Mouse (Mus musculus): Measurements from ENCODE around the gene Gm38392.
"Not testable (repeated sequence)": the region's sequence is repeated elsewhere in the genome, so short reads cannot be mapped to it uniquely, and the experiment has no call there.

Gene Gm38392

GRCm38 (mm10) chr3:88287110-88287509, at the start of gene Gm38392:
Gm38392 (minus strand) TSS chr3:88287210.
- no peak for DNase-seq (ENCODE audit: low read depth, low spot score)

DNA sequence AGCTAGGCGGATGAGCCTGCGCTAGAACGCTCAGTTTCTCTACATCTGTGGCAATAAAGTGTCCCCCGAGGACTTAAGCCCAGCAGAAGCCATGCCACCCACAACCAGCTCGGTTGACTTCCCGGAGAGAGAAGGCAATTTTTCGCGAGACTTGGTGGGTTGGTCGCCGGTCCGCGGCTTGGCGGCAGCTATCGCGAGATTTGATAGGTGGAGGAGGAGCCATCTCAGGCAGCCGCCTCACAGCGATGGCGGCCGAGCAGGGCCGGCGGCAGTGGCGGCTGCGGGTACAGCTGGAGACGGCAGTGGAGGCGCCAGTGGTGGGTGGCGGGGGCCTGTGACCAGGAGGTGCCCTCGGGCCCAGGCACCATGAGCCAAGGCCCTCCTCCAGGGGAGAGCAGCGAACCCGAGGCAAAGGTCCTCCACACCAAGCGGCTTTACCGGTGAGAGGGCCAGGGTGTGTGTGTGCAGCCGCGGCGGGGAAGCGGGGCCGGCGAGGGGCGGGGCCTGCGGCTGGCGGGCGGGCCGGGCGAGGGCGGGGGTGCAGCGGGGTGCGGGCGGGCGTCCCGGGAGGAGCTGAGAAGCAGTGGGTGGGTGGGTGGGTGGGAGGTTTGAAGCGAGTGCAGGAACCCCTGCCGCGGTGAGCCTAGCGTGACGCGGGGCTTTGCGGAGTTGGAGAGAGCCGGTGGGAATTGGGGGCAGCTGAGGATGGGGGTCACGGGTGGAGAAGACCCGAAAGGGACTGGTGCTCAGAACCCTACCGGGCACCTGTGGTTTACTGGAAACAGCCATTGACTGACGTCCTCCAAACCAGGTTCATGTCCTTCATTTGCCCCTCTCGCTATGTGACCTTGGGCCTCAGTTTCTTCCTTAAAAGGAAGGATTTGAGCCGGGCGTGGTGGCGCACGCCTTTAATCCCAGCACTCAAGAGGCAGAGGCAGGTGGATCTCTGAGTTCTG, 49.3 kb upstream of the Gm38392 start, which contains the start of the genes Tmem79 and Smg5:
TSS of gene Tmem79 (minus strand) at position 91 of the 956 bp plus-strand sequence.
TSS of gene Smg5 (plus strand) at position 203 of the 956 bp plus-strand sequence.
- peak; percentile 97 for DNase-seq (ENCODE audit: low read depth, low spot score)

DNA sequence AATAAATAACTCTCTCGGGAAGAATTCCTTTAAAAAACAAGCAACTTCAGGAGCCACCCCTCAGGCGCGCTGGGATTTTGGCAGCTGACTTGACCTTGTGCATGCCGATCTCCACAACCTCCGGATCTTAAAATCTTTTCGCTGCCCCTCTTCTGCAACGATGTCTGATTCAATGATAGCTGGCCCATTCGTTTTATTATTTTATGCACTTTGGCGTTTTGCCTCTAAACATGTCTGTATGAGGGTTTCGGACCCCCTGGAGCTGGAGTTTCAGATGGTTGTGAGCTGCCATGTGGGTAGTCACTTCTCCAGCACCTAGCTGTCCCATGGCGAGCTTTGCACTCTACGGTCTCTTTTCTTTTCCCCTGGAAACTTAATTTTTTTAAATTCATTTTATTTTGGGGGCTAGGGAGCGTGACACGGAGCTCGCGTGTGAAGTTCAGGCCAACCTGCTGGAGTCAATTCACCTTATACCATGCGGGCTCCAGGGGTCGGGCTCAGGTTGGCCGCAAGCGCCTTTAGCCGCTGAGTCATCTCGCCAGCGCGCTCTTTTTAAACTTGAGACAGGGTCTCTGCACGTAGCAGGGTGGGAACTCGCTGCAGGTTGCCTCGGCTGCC, 48.5 kb upstream of the Gm38392 start:
- DNase-seq (ENCODE audit: low read depth, low spot score), result peak; percentile 40

DNA sequence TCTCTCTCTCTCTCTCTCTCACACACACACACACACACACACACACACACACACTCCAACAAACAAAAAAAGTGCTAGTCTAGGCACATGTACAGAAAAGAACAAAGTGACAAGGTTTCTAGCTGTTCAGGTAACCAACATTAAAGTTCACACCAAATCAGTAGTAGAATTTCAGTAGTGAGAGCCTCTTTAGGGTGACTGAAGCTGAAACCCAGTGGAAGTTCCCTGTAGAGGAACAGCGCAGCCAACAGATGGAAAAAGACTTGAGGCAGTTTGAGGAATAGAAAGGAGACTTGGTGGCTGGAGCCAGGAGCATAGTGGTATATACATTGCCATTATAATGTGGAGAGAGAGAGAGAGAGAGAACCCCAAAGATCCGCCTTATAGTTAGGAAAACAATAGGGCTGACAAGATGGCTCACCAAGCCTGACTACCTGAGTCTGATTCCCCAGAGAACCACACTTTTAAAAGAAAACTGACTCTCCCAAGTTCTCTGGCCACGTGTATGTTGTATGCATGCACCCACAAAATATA, 48.0 kb upstream of the Gm38392 start:
- DNase-seq (ENCODE audit: low read depth, low spot score), result no peak

DNA sequence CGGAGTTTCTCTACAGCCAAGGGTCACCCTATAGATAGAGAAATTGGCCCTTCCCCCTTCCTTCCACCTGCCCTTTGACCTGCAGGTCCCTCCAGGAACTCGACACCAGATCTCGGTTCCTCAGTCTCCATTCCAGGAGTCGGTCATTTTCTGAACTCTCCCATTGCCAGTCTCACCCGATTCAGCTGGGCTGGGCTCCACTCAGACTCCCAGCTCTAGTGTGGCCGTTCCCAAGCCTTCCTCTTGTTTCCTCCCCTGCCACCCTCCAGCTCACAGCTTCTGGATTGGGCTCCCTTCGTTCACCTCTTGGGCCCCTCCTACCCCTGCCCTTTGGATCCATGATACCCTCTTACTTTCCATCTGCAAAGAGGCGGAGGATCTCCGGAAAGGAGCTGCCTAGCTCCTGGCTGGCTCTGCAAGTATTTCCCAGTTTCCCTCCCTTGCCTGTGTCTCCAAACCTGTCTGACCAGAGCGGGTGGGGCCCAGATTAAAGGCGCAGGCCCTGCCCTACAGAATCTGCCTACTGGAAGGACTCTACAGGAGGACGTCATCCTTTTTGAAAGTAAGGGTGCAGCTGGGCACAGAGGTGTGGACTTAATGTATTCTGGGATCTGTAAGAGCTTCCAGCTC, 47.1 kb upstream of the Gm38392 start:
- peak; percentile 74 for DNase-seq (ENCODE audit: low read depth, low spot score)

DNA sequence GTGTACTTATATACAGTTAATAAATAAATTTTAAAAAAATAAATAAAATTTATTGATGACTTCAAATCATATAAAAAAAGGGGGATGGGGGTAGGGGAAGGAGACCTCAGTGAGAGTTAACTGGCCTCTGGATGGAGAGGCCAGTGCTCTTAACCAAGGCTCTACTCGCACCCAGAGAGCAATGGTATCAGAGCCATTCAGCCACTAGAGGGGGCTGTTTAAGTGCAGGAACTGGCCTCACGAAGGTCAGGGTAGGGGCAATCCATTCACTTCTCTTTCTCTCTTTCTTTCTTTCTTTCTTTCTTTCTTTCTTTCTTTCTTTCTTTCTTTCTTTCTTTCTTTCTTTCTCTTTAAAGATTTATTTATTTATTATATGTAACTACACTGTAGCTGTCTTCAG, 44.3 kb upstream of the Gm38392 start:
- DNase-seq (ENCODE audit: low read depth, low spot score), result peak; percentile 76

- no peak for DNase-seq (ENCODE audit: low read depth, low spot score)
These were observed 41.9 kb upstream of the Gm38392 start for GRCm38 (mm10) chr3:88328956-88329355.

GRCm38 (mm10) chr3:88324951-88325405, 38.0 kb upstream of the Gm38392 start, which contains the start of gene Glmp:
Glmp (plus strand) TSS chr3:88325023.
- peak; percentile 77 for DNase-seq (ENCODE audit: low read depth, low spot score)

- no peak for DNase-seq (ENCODE audit: low read depth, low spot score)
These were observed 12.2 kb upstream of the Gm38392 start for GRCm38 (mm10) chr3:88299172-88299571.

DNA sequence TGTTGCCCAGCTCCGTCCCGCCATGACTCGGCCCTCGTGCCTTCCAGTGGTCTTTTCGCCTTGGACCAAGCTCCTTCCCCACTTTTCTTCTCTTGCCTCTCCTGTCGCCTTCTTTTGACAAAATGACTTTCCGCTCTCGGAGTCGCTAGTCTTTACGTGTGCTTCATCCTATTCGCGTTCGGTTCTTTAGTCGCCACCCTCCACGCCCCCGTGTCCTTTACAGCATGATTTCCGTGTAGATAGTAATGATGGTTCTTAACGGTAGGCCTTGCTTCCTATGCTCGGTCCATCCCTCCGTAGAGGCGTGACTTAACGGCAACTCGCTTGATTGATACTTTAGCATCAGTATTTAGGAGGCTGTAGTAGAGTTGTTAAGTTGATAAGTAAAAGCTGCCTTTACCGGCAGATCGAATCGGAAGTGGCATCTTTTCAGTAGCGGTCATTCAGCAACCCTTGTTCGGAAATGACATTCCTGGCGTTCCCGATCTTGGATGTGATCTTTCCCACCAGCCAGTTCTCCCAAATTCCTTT, 10.4 kb upstream of the Gm38392 start:
- peak; percentile 44 for DNase-seq (ENCODE audit: low read depth, low spot score)

DNA sequence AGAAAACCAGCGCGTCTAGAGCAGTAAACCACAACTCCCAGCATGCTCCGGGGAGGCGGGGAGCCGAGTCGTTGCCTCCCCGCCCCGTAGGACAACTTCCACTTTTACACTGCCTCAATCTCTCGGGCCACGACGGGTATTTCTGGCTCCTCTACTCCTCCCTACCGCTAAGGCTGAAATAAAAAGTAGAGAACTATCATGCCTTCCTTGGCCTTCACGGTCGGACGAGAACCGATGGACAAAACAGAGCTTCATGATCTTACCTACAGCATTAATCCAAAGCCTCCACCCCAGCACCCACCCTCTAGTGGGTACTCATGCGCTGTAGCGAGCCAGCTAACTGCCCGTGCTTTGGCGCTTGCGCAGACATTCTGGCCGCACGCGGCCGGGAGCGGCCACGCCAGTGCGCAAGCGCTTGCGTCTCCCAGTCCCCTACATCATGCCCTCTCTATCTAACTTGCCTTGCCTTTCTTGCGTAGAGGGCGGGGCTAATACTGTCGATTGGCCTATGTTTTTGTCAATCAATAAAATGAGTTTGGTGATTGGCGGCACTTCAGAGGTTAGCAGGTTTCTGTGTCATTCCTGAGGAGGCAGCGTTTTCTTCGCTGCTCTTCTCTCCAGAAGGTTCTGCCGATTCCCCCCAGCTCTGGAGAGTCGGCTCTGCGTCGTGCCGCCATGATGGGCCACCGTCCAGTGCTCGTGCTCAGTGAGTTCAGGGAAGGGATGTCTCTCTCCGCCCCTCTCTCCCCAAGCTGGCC, 9.7 kb upstream of the Gm38392 start, which contains the start of the genes Tsacc and Cct3:
TSS of gene Tsacc (minus strand) at position 439 of the 758 bp plus-strand sequence.
TSS of gene Cct3 (plus strand) at position 556 of the 758 bp plus-strand sequence.
- peak; percentile 100 for DNase-seq (ENCODE audit: low read depth, low spot score)

GRCm38 (mm10) chr3:88296110-88296560, 9.1 kb upstream of the Gm38392 start:
- no peak for DNase-seq (ENCODE audit: low read depth, low spot score)

DNA sequence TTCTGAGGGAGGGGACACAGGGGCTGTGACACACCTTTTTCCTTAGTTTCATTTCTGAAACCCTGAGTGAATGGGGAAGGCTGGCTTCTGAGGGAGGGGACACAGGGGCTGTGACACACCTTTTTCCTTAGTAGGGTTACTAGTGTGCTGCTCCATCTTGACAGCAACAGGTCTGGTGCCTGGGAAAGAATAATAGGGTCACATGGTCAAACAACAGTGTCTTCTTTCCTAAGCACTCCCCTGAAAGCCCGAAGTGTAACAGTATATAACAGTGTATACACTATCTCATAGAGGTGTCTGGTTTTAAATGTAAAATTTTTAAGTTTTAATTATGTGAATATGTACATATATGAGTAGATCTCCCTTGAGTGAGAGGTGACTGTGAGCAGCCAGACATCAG, 8.3 kb upstream of the Gm38392 start:
- not testable (repeated sequence) for DNase-seq (ENCODE audit: low read depth, low spot score)

GRCm38 (mm10) chr3:88291970-88292369, 5.0 kb upstream of the Gm38392 start:
- DNase-seq (ENCODE audit: low read depth, low spot score), result peak; percentile 72

GRCm38 (mm10) chr3:88288133-88288713, 1.2 kb upstream of the Gm38392 start:
- peak; percentile 73 for DNase-seq (ENCODE audit: low read depth, low spot score)

DNA sequence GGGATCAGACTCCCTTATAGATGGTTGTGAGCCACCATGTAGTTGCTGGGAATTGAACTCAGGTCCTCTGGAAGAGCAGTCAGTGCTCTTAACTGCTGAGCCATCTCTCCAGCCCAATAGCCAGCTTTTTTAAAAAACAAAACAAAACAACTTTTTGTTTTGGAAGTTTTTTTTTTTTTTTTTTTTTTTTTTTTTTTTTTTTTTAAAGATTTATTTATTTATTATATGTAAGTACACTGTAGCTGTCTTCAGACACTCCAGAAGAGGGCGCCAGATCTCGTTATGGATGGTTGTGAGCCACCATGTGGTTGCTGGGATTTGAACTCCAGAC, 1.5 kb downstream of the Gm38392 start:
- DNase-seq (ENCODE audit: low read depth, low spot score), result not testable (repeated sequence)

- DNase-seq (ENCODE audit: low read depth, low spot score), result peak; percentile 55
These were observed 2.0 kb downstream of the Gm38392 start for GRCm38 (mm10) chr3:88284815-88285564.

DNA sequence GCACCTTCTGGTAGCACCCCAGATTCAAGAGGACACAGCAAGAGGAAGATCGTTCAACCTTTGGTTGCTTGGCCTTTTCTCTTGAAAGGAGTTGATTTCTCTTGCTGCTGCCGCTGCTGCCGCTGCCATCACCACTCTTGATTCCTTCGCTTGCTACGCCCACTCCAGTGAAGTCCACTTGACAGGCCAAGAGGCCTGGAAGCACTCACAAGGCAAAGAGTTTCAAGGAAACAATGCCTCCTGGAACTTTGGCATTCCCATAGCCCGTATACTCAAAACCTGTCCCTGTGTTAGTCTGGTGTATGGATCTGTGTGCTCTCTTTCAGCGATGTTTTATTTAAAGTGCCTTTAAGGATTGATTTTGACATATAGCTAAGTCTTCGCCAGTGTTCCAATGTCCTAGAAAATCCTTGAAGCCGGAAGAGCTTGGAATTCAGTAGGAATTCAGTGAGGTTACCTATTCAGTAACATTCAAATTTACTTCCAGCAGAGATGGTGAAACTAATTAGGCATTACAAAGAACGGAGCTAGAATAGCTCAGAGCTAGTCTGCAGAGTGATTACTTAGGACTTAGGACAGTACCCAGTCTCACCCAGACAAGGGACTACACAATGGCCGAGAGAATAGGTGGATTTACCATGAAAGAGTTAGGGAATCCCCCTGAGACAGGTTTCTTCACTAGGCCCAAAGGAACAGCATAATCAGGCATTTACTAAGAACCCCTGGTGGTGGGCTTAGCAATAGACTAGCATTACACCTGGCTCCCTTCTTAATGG, 5.7 kb downstream of the Gm38392 start:
- DNase-seq (ENCODE audit: low read depth, low spot score), result peak; percentile 96

DNA sequence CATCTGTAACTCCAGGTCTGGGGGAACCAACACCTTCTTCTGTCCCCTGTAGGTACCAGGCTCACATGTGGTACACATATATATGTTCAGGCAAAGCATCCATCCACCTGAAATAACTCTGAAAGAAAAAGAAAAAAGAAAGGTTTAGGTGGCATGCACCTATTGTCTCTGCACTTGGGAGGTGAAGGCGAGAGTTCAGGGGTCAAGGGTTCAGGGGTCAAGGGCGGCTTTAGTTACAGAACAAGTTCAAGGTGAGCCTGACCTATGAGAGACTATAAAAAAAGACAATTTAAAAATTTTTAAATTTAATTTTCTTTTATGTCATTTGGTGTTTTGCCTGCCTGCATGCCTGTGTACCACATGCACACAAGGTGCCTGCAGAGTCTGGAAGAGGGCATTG, 7.0 kb downstream of the Gm38392 start:
- peak; percentile 67 for DNase-seq (ENCODE audit: low read depth, low spot score)

All from ES-CJ7 (cell line).